Mouse (Mus musculus) C2C12 (cell line): ENCODE measurements at regions not wholly inside any gene's neighbourhood (a gene's known extent, or its start where the extent isn't known, plus 50 kb on each side); places are given as distances from the start of the nearest gene placed in this dataset.

Source experiments
- H3K27me3 ChIP-seq: one replicate; pipeline ENCODE4 v1.6.1; 2011; ENCODE audit not compliant: control insufficient read depth, insufficient read depth, insufficient read length
- H3K36me3 ChIP-seq: one replicate; pipeline ENCODE4 v1.6.1; 2011; ENCODE audit not compliant: control insufficient read depth, insufficient read depth
- H3K4me3 ChIP-seq: one replicate; pipeline ENCODE4 v1.5.1; 2011; ENCODE audit warnings: mild to moderate bottlenecking, control low read depth; ENCODE audit not compliant: poor library complexity, insufficient read depth, severe bottlenecking
- H3K79me2 ChIP-seq: one replicate; pipeline ENCODE4 v1.6.1; 2011; ENCODE audit not compliant: control insufficient read depth, insufficient read depth
- H3K79me3 ChIP-seq: one replicate; pipeline ENCODE4 v1.6.1; 2011; ENCODE audit warnings: low read depth, control low read depth
- H3ac ChIP-seq: one replicate; pipeline ENCODE3; 2011; ENCODE audit warnings: low read depth; ENCODE audit not compliant: control insufficient read depth, insufficient read length
- CEBPB ChIP-seq: IDR thresholded peaks from one replicate; pipeline ENCODE4 v1.6.1; 2011; ENCODE audit warnings: low read depth, mild to moderate bottlenecking, control low read depth, moderate library complexity
- CTCF ChIP-seq: IDR thresholded peaks from one replicate; pipeline ENCODE4 v1.5.1; 2011; ENCODE audit not compliant: control insufficient read depth, insufficient read depth, insufficient read length
- FOSL1 ChIP-seq: IDR thresholded peaks from one replicate; pipeline ENCODE4 v1.8.0; 2011; ENCODE audit warnings: mild to moderate bottlenecking, low read length; ENCODE audit not compliant: poor library complexity, insufficient read depth, severe bottlenecking
- MAX ChIP-seq: IDR thresholded peaks from one replicate; pipeline ENCODE4 v1.6.1; 2011; ENCODE audit warnings: mild to moderate bottlenecking, control low read depth
- MYOD1 ChIP-seq: IDR thresholded peaks from one replicate; pipeline ENCODE4 v1.6.1; 2011; ENCODE audit warnings: low read depth; ENCODE audit not compliant: control insufficient read depth, insufficient read length
- MYOG ChIP-seq: IDR thresholded peaks from one replicate; pipeline ENCODE4 v1.6.1; 2011; ENCODE audit not compliant: control insufficient read depth, insufficient read length; ENCODE audit errors: extremely low read depth
- USF1 ChIP-seq: IDR thresholded peaks from one replicate; pipeline ENCODE4 v1.6.1; 2011; ENCODE audit warnings: low read depth, mild to moderate bottlenecking, control low read depth, moderate library complexity

GRCm38 (mm10) chr12:112235841-112236240 is 89.8 kb downstream of the Kif26a start:
- Histone ChIP-seq H3K4me3 (no peak overlapping the region), H3K79me2 (no peaks in the 10 kb centered on the region), H3K36me3 (no peaks in the 10 kb centered on the region), H3ac (no peak overlapping the region), H3K27me3 (peaks cover 55% of the 10 kb centered on the region), H3K79me3 (no peaks in the 10 kb centered on the region)
- TF ChIP-seq CTCF (no peak), MYOG (no peak), MAX (no peak), FOSL1 (no peak), MYOD1 (no peak), USF1 (no peak), CEBPB (no peak)

GRCm38 (mm10) chr12:112237061-112237490 is 91.1 kb downstream of the Kif26a start:
- no peak for TF ChIP-seq CTCF
- TF ChIP-seq CEBPB, result no peak
- TF ChIP-seq FOSL1, result no peak
- TF ChIP-seq MYOG, result no peak
- TF ChIP-seq USF1, result no peak
- TF ChIP-seq MYOD1, result no peak
- TF ChIP-seq MAX, result no peak
- H3K79me2 ChIP-seq, result no peaks in the 10 kb centered on the region
- H3K79me3 ChIP-seq, result no peaks in the 10 kb centered on the region
- no peak overlapping the region for H3ac ChIP-seq
- H3K36me3 ChIP-seq, result no peaks in the 10 kb centered on the region
- no peak overlapping the region for H3K4me3 ChIP-seq
- peaks cover 55% of the 10 kb centered on the region for H3K27me3 ChIP-seq

- Histone ChIP-seq H3K79me3 (no peaks in the 10 kb centered on the region), H3K36me3 (no peaks in the 10 kb centered on the region), H3ac (no peak overlapping the region), H3K4me3 (no peak overlapping the region), H3K79me2 (no peaks in the 10 kb centered on the region), H3K27me3 (peaks cover 66% of the 10 kb centered on the region)
- TF ChIP-seq FOSL1, result no peak
- TF ChIP-seq MAX, result no peak
- TF ChIP-seq CTCF, result no peak
- TF ChIP-seq MYOG, result no peak
- no peak for TF ChIP-seq CEBPB
- TF ChIP-seq USF1, result no peak
- TF ChIP-seq MYOD1, result no peak
Measured at GRCm38 (mm10) chr12:112238834-112239233, 92.8 kb downstream of the Kif26a start.

GRCm38 (mm10) chr12:112241740-112242171 is 95.7 kb downstream of the Kif26a start:
- H3K4me3 ChIP-seq, result no peak overlapping the region
- H3K36me3 ChIP-seq, result no peaks in the 10 kb centered on the region
- H3K79me2 ChIP-seq, result no peaks in the 10 kb centered on the region
- H3ac ChIP-seq, result no peak overlapping the region
- peaks cover 85% of the 10 kb centered on the region for H3K27me3 ChIP-seq
- H3K79me3 ChIP-seq, result no peaks in the 10 kb centered on the region
- no peak for TF ChIP-seq MYOD1

GRCm38 (mm10) chr12:112243231-112243630 is 97.2 kb downstream of the Kif26a start:
- H3K79me3 ChIP-seq, result no peaks in the 10 kb centered on the region
- no peak overlapping the region for H3ac ChIP-seq
- H3K27me3 ChIP-seq, result peaks cover 86% of the 10 kb centered on the region
- no peaks in the 10 kb centered on the region for H3K36me3 ChIP-seq
- TF ChIP-seq USF1 (no peak), MYOG (no peak), FOSL1 (no peak), CEBPB (no peak)
- H3K4me3 ChIP-seq, result no peak overlapping the region
- H3K79me2 ChIP-seq, result no peaks in the 10 kb centered on the region

- TF ChIP-seq MYOG, result no peak
- TF ChIP-seq CTCF, result no peak
- TF ChIP-seq MAX, result no peak
- no peak for TF ChIP-seq FOSL1
- no peak for TF ChIP-seq MYOD1
- no peak for TF ChIP-seq USF1
- TF ChIP-seq CEBPB, result no peak
- Histone ChIP-seq H3K27me3 (peaks cover 66% of the 10 kb centered on the region), H3K79me3 (no peaks in the 10 kb centered on the region)
Measured at GRCm38 (mm10) chr12:112250894-112251293, 104.9 kb downstream of the Kif26a start.

More at GRCm38 (mm10) chr12:112250894-112251293, 104.9 kb downstream of the Kif26a start:
- H3K4me3 ChIP-seq, result no peak overlapping the region
- H3K79me2 ChIP-seq, result no peaks in the 10 kb centered on the region
- H3K36me3 ChIP-seq, result no peaks in the 10 kb centered on the region
- no peak overlapping the region for H3ac ChIP-seq
